Mouse (Mus musculus) bone marrow macrophage, adult 2 months (primary cell): ENCODE measurements at regions not wholly inside any gene's neighbourhood (a gene's known extent, or its start where the extent isn't known, plus 50 kb on each side); places are given as distances from the start of the nearest gene placed in this dataset.

Experiments used
- CTCF ChIP-seq: IDR thresholded peaks from 2 replicates; pipeline ENCODE4 v1.5.1; 2012; ENCODE audit warnings: low read depth, mild to moderate bottlenecking, low read length, moderate library complexity
- POLR2A ChIP-seq: IDR thresholded peaks from 2 replicates; pipeline ENCODE4 v1.6.1; 2012; ENCODE audit warnings: mild to moderate bottlenecking, low read depth, low read length, borderline replicate concordance

GRCm38 (mm10) chr14:48352825-48353224 is 93.1 kb upstream of the Tmem260 start:
- TF ChIP-seq POLR2A (no peak), CTCF (no peak)
